Mouse (Mus musculus): ENCODE data around the gene Rngtt.
A peak's percentile ranks its signal among the peaks of the same experiment; 100 is the strongest.
"Not testable (repeated sequence)": the region's sequence is repeated elsewhere in the genome, so short reads cannot be mapped to it uniquely, and the experiment has no call there.

Gene Rngtt

DNA sequence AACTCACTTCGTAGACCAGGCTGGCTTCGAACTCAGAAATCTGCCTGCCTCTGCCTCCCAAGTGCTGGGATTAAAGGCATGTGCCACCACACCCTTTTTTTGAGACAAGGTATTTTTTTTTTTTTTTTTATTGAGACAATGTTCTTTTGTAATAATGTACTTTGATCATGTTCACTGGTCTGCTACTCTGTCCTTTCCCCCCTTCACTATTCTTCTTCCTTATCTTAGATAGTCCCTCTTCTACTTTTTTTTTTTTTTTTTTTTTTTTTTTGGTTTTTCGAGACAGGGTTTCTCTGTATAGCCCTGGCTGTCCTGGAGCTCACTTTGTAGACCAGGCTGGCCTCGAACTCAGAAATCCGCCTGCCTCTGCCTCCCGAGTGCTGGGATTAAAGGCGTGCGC, 4.0 kb downstream of the Rngtt start:
- DNase-seq = not testable (repeated sequence)

DNA sequence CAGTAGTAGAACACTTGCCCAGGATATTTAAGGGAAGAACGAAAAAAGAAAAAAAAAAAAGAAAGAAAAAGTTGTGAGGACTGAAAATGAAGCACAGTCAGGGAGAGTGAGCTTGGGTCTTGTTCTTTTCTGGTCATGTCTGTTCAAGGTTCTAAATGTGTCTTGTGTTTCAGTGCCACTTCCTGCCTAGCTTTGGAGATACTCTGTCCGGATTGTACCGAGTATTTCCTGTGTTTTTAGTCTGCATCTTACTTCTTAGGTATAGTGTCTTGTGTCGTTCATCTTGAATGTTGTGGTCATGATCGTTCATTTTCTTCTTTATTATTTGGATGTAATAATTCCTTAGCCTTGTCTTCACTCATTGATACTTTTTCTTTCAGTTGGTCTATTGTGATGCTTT, 5.7 kb downstream of the Rngtt start:
- DNase-seq = no peak

DNA sequence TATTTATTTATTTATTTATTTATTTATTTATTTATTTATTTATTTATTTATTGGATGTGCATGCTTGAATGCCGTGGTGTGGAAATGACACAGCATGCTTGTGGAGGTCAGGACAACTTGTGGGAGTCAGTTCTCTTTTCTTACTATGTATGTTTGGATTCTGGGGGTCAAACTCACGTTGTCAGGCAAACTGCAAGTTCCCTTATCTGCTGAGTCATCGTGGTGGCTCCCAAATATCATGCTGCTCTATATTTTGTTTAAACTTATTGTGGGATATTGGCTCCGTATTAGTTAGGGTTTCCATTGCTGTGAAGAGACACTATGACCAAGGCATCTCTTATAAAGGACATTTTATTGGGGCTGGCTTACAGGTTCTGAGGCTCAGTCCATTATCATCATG, 21.0 kb downstream of the Rngtt start:
- no peak for DNase-seq

DNA sequence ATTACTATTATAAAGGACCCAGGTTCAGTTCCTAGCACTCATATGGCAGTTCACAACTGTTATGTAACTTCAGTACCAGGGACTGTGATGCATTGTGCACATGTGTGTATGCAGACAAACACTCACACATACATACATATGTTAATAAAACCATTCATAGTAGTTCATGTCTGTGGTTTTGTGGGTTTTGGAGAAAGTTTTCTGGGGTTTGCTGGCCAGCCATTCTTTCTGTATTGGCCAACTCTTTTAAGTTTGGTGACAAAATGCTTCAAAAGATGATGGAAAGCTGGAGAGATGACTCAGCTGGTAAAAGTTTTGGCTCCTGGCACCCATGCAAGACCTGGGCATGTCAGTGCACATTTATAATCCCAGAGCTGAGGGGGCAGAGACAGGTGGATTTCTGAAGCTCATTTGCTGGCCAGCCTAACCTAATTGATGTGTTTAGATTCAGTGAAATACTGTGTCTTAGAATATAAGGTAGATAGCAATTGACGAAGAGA, 22.9 kb downstream of the Rngtt start:
- no peak for DNase-seq

- DNase-seq = no peak
Observed at GRCm38 (mm10) chr4:33337999-33338398, 27.9 kb downstream of the Rngtt start.

GRCm38 (mm10) chr4:33342877-33343731, 33.0 kb downstream of the Rngtt start:
- DNase-seq = no peak

- no peak for DNase-seq
Observed at GRCm38 (mm10) chr4:33343732-33344057, 33.6 kb downstream of the Rngtt start.

DNA sequence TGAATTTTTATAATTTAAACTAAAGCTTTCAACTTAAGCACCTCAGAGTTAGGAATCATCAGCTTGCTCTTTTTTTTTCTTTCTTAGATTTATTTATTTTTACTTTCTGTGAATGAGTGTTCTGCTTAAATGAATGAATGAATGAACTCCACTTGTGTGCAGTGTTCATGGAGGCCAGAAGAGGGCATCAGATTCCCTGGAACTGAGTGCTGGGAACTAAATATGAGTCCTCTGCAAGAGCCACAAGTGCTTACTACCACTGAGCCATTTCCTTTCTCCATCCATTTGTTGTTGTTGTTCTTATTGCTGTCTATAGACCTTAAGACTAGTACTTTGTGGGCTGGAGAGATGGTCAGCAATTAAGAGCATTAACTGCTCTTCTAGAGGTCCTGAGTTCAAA, 53.3 kb downstream of the Rngtt start:
- no peak for DNase-seq

- no peak for DNase-seq
Observed at GRCm38 (mm10) chr4:33374916-33375315, 64.8 kb downstream of the Rngtt start.

DNA sequence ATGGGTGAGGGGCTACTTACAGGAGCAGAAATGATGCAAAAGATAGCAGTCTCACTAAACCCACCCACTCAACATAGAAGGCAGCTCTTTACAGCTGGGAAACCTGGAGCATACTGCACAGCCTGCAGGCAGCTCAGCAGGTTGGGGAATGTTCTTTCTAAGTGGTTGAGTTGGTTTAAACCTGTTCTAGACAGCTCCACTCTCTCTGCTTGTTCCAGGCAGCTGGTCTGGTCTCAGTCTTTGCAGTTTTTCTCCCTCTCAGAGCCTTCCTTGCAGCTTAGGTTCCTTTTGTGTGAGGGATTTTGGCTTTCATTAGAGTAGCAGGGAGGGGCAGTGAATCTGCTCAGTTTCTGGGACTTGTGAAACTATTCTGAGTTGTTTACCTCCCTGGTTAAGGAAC, 67.5 kb downstream of the Rngtt start:
- peak in 1 of 2 experiments; percentile 3 for DNase-seq

DNA sequence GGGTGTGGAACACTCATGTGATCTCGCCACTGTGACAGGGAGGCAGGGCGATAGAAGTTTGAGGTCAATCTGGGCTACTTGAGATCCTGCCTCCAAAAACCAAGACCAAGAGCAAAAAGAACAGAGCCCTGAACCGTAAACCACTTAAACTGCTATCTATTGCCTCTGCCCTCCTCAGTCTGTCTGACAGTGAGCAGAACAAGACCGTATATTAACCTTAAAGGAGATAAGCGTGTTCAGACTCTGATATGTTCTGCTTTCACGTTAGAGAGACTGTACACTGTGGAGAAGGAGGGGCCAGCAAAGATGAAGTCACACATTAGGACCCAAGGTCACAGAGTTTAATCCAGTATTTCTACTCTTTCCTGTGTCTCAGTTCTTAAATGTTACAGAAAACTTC, 68.8 kb downstream of the Rngtt start:
- DNase-seq = peak in 1 of 2 experiments; percentile 1

GRCm38 (mm10) chr4:33388899-33389298, 78.8 kb downstream of the Rngtt start:
- DNase-seq = no peak

DNA sequence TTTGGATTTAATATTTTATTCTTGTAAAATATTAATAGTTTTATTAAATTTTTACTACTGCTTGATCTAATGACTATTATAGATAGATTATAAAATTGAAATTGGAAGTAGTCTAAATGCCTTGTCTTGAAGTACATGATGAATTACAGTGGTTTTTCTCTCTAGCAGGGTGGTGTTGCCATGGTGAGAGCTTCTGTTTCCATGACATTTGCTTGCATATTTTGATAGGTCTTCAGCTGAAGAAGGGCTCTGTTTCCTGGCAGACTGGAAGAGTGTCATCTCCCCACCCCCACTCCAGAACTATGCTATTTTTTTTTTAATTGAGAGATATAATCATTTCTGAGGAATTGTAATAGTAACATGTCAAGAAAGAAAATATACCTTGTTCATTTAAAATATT, 80.5 kb downstream of the Rngtt start:
- DNase-seq = no peak

GRCm38 (mm10) chr4:33393437-33393836, 83.3 kb downstream of the Rngtt start:
- no peak for DNase-seq

DNA sequence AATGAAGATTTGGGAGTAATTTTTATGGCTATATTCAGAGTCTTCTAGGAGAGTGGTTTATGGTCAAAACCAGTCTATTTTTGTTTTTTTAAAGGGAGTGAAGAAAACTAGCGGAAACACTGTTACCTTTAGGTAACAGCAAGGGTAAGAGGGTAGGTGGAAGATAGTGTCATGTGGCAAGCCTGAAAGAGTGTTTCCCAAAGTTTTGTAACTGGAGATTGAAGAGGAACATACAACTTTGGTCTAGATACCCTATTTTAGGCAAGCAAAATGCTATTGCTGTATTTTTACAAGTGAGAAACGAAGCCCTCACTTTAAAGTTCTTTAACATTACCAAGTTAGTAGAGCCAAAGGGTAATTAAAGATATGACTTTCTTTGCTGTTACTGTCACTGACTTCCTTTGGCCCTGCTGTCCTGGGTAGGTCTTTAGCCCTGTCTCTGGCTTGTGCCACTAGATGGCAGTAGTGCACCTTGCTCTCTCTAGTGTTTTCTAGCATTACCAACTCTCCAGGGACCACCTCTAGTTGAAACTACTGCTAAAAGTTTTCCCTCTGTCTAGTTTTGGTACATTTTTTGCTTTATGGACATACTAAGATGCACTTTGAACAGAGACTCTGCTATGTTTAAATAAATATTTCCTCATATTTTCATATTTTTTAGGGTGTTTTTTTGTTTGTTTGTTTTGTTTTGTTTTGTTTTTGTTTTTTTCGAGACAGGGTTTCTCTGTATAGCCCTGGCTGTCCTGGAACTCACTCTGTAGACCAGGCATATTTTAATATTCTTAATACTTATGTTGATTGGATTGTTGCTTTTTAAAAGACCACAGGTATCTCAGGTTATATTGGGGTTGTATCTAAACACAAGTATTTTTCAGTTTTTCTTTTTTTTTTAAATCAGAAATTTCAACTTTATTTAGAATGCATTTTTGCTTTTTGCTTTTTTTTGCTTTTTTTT, 86.4 kb downstream of the Rngtt start:
- peak; percentile 57 to 84 for DNase-seq

DNA sequence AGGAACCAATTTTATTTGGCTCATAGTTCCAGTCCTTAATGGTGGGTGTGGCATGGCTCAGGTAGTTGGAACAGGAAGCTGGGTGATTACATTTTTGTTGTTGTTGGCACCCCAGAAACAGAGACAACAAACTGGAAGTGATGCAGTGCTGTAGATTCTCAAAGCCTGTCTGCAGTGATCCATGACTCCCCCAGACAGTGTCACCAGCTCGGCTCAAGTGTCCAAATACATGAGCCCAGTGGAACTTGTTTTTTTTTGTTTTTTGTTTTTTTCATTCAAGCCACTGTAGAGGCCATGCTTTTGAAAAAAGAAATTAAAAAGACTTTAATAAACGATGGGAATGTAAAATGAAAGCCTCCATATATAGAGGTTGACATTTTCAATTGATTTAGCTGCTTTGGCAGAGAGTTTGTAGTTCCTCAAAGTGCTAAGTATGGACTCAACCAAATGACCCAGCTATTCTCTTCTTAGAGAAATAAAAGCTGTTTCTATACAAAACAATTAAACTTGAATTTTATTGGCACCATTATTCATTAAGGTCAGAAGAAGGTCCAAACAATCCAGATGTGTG, 95.7 kb downstream of the Rngtt start:
- no peak for DNase-seq

DNA sequence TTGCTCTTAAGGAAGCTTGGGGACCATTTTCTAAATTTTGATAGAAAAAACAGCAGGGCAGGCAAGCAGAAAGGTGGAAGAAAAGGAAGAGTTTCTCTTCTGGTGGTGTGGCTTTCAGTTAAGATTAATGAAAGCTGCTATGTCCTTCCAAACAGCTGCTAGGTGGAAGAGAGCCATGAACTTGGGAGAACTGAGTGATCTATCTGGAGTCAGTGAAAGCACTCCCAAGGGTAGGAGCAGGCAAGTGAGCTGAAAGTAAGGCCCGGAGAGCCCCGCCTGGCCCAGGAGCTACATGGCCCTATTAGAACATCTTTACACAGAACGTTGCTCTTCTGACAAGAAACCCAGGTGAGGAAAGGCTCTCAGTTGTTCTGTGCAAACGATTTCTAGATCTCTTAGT, 103.7 kb downstream of the Rngtt start:
- no peak for DNase-seq

DNA sequence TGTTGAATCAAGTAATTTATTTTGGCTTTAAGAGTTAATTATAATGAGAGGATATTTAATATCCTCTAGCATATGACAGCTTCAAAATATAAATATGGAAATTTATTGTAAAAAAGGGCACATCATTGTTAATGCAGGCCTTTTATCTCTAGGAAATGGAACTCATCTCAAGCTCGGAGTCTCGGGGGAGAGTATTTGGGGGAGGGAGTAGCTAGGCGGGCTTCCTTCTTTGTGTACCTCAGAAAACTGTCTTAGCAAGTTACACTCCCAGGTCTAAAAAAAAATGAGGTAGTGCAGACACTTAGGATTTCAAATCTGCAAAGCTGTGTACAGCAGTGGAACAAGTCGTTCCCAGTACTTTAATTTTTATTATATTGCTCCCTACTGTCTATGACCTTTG, 104.7 kb downstream of the Rngtt start:
- DNase-seq = no peak

GRCm38 (mm10) chr4:33417391-33417790, 107.3 kb downstream of the Rngtt start:
- DNase-seq = no peak

GRCm38 (mm10) chr4:33419644-33420043, 109.5 kb downstream of the Rngtt start:
- no peak for DNase-seq

- no peak for DNase-seq
Observed at GRCm38 (mm10) chr4:33428856-33429255, 118.7 kb downstream of the Rngtt start.

GRCm38 (mm10) chr4:33441864-33442263, 131.8 kb downstream of the Rngtt start:
- DNase-seq = no peak

DNA sequence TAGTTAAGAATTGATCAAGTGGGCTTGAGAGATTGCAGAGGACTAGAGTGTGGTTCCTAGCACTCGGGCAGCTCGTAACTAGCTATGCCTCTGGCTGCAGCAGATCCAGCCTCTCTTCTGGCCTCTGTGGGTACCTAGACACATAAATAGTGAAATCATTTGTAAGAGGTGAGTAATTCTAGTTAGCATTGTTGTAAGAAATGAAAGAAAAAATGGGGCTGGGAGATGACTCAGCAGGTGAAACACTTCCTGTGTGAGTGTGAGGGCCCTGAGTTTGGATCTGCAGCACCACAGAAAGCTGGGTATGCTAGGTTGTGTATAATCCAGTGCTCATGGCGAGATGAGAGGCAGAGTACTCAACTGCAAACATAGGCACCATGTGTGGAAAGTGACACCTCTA, 136.2 kb downstream of the Rngtt start:
- no peak for DNase-seq
